Mouse (Mus musculus) limb, embryonic 14.5 days (tissue): ENCODE data around the gene Prkar1a. TPM values are rescaled to one million over a fixed set of nuclear protein-coding genes. Genes with fewer than 3 reads are reported as not detected.

Source experiments
- ATAC-seq: fragments of 200-750 bp; cut with Nextera tagmentation; 2 replicates; pipeline ENCODE4 v1.8.0; 2017; ENCODE audit warnings: low read depth, moderate number of reproducible peaks, moderate TSS enrichment; ENCODE audit not compliant: low FRiP score
- DNase-seq: peaks from one replicate; pipeline ENCODE4 v3.0.0-alpha.2; 2015; ENCODE audit warnings: low spot score
- H3K27ac ChIP-seq: fragments of 300-500 bp; sonication (generic); replicated peaks from 2 replicates; pipeline ENCODE4 v1.5.1; 2014; ENCODE audit warnings: low read depth, mild to moderate bottlenecking, low read length, moderate library complexity, mixed read lengths
- H3K27me3 ChIP-seq: fragments of 300-500 bp; sonication (generic); 2 replicates; pipeline ENCODE4 v1.6.1; 2014; ENCODE audit warnings: low read length, mixed read lengths; ENCODE audit not compliant: control insufficient read depth, insufficient read depth
- H3K36me3 ChIP-seq: fragments of 300-500 bp; sonication (generic); 2 replicates; pipeline ENCODE4 v1.6.1; 2014; ENCODE audit warnings: mild to moderate bottlenecking, low read length, moderate library complexity, mixed read lengths; ENCODE audit not compliant: control insufficient read depth, insufficient read depth
- H3K4me1 ChIP-seq: fragments of 300-500 bp; sonication (generic); 2 replicates; pipeline ENCODE4 v1.6.1; 2014; ENCODE audit warnings: antibody characterized with exemption, low read length, mixed read lengths; ENCODE audit not compliant: control insufficient read depth, insufficient read depth
- H3K4me2 ChIP-seq: fragments of 300-500 bp; sonication (generic); replicated peaks from 2 replicates; pipeline ENCODE4 v1.6.1; 2014; ENCODE audit warnings: low read depth, mild to moderate bottlenecking, low read length, moderate library complexity; ENCODE audit not compliant: severe bottlenecking
- H3K4me3 ChIP-seq: fragments of 300-500 bp; sonication (generic); replicated peaks from 2 replicates; pipeline ENCODE4 v1.5.1; 2014; ENCODE audit warnings: low read length
- H3K9ac ChIP-seq: fragments of 300-500 bp; sonication (generic); 2 replicates; pipeline ENCODE4 v1.6.1; 2014; ENCODE audit warnings: mild to moderate bottlenecking, low read depth, low read length, moderate library complexity; ENCODE audit not compliant: severe bottlenecking
- H3K9me3 ChIP-seq: fragments of 300-500 bp; sonication (generic); 2 replicates; pipeline ENCODE4 v1.6.1; 2016; ENCODE audit warnings: low read length; ENCODE audit not compliant: control insufficient read depth
- POLR2A ChIP-seq: fragments of 200-500 bp; IDR thresholded peaks from 2 replicates; pipeline ENCODE4 v1.8.0; 2012; ENCODE audit warnings: inconsistent platforms, mild to moderate bottlenecking, moderate library complexity, borderline replicate concordance; ENCODE audit not compliant: insufficient read depth, insufficient read length; ENCODE audit errors: extremely low read depth
- WGBS: fragments of 180-500 bp; shearing (Covaris S2); extraction: QIAGEN DNeasy Blood & Tissue Kit; methylation state at CpG from one replicate; pipeline ENCODE4 v1.1.7; 2014; 5-methylcytosine and 5-hydroxymethylcytosine counted together
- polyA plus RNA-seq, 2 experiments: library from polyadenylated mRNA; depleted of rRNA in 1 of 2; stranded (reverse) in 1 of 2; unstranded in 1 of 2; fragments of >200 nt; fragmentation: Nextera tagmentation in 1 of 2; extraction: Ambion mirVana in 1 of 2; gene quantifications; 2 replicates each; pipeline versions ENCODE4 v1.2.1 to v1.2.3; 2012 to 2014

Prkar1a gene
- polyA plus RNA-seq, 2 experiments, result 194 to 359 TPM

DNA sequence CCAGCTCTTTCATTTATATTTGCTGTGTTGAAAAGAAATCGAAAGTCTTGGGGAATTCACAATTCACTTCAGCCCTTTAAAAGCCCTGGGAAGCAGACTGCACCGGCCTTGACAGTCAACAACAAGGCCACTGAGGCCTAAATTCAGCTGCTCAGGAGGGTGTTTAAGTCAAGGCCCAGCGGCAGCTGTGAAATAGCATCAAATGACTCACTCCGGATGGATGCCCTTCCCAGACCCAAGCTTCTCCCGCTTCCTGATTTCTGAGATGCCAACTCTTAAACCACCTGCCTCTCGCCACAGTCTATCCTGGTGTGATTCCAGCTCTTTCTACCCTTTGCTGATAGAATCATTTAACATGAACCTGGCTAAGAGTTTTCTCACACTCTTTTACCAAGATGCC, 28.8 kb upstream of the Prkar1a start:
- H3K36me3 ChIP-seq, result no peaks in the 10 kb centered on the region
- no peak for TF ChIP-seq POLR2A
- no peaks in the 10 kb centered on the region for H3K9me3 ChIP-seq
- no peak overlapping the region for H3K4me2 ChIP-seq
- no peak overlapping the region for H3K27ac ChIP-seq
- ATAC-seq, result no peak
- H3K27me3 ChIP-seq, result no peaks in the 10 kb centered on the region
- H3K4me1 ChIP-seq, result peaks cover 10% of the 10 kb centered on the region; the same call in 1 of the 2 replicates
- H3K9ac ChIP-seq, result no peak overlapping the region
- H3K4me3 ChIP-seq, result no peak overlapping the region
- DNase-seq, result no peak
- WGBS, result 81% methylated on average over 6 of the region's 6 CpGs

DNA sequence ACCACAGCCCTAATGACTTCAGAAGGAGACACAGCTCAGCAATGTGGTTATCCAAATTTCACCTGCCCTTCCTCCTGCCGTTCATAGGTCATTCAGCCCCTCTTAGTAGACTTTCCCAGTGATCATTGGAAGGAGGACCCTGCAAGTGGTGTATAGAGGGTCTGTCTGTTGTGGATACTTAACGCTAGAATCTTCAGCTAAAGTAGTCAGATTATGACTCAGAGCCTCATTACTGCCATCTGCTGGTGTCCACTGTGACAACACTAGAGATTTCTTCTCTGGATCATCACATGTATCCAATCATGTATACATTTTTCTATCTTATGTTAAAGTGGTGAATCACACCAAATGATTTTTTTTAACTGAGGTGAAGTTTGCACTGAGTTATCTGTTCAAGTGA, 28.0 kb upstream of the Prkar1a start:
- TF ChIP-seq POLR2A, result no peak
- peak; percentile 82 for DNase-seq
- Histone ChIP-seq H3K9me3 (no peaks in the 10 kb centered on the region), H3K36me3 (no peaks in the 10 kb centered on the region), H3K9ac (no peak overlapping the region), H3K4me2 (no peak overlapping the region), H3K4me3 (no peak overlapping the region), H3K27me3 (no peaks in the 10 kb centered on the region), H3K27ac (no peak overlapping the region), H3K4me1 (peaks cover 10% of the 10 kb centered on the region; the same call in 1 of the 2 replicates)
- no peak for ATAC-seq
- WGBS, result 16% methylated on average over 2 of the region's 2 CpGs

DNA sequence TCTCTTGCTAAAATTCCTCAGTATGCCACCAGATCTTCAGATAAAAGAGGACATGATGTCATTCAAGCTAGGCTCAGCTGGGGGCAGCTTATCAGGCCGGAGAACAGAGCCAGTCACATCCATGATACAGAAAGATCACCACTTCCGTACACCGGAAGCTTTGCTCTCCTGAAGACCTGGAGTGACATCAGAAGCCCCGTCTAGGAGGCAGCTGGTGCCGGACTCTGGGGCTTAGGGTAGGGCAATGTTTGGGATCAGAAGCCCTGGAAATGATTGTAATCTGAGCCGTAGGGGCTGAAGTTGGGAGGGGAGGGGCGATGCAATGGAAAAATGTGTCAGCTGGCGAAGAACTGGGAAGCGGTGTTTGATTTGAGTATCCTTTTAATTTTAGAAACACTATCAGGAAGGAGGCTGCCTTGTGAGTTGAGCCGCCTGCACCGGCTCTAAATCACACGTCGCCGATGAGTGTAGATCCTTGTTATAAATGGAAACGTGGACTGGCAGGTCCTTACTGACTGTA, 26.6 kb upstream of the Prkar1a start:
- ATAC-seq, result peak; percentile 51; the same call in 1 of the 2 replicates
- 10% methylated on average over 15 of the region's 15 CpGs for WGBS
- no peak for DNase-seq
- Histone ChIP-seq H3K27me3 (no peaks in the 10 kb centered on the region), H3K27ac (no peak overlapping the region), H3K4me1 (peaks cover 10% of the 10 kb centered on the region; the same call in 1 of the 2 replicates), H3K36me3 (no peaks in the 10 kb centered on the region), H3K4me3 (0 out of 2 replicates have a peak overlapping the region, but pooled peaks have one; percentile 5), H3K9me3 (no peaks in the 10 kb centered on the region), H3K4me2 (peak overlapping the region; percentile 38), H3K9ac (0 out of 2 replicates have a peak overlapping the region, but pooled peaks have one; percentile 28)
- TF ChIP-seq POLR2A, result no peak

DNA sequence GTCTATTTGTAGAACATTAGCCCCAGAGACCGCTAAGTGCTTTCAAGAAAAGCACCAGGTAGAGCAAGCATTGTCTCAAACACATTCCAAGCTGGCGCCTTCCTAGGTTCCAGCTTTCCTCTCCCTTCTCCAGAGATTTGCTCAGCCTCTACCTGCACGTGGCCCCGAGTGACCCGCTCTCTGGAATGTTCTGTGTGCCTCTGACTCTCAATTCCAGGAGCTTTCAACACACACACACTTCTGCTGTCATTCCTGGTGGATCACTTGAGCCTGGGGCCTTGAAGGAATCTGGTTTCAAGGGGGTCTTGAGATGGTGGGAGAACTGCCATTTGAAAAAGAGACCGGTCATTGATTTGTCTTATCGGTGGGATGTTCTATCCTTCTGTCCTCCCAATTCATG, 26.0 kb upstream of the Prkar1a start:
- H3K9ac ChIP-seq, result no peak overlapping the region
- no peaks in the 10 kb centered on the region for H3K27me3 ChIP-seq
- no peak for TF ChIP-seq POLR2A
- H3K4me2 ChIP-seq, result no peak overlapping the region
- ATAC-seq, result no peak
- H3K9me3 ChIP-seq, result no peaks in the 10 kb centered on the region
- H3K4me1 ChIP-seq, result peaks cover 10% of the 10 kb centered on the region; the same call in 1 of the 2 replicates
- no peak overlapping the region for H3K4me3 ChIP-seq
- 81% methylated on average over 7 of the region's 7 CpGs for whole genome bisulfite sequencing
- no peak for DNase-seq
- no peaks in the 10 kb centered on the region for H3K36me3 ChIP-seq
- no peak overlapping the region for H3K27ac ChIP-seq

DNA sequence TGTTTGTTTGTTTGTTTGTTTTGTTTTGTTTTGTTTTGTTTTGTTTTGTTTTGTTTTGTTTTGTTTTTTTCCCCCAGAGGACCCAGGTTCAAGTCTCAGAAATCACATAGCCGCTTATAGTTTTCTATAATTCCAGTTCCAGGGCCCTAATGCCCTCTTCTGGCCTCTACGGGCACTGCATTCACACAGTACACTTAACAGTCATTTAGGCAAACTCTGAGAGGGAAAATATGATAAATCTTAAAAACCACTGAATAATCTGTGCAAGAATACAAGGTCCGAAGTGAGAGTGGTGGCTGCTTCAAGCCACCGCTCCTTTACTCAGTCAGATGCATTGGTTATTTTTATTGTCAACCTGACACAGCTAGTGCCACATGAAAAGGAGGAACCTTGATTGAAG, 21.6 kb upstream of the Prkar1a start:
- Histone ChIP-seq H3K36me3 (no peaks in the 10 kb centered on the region), H3K4me2 (no peak overlapping the region), H3K9ac (no peak overlapping the region), H3K4me3 (no peak overlapping the region), H3K27me3 (no peaks in the 10 kb centered on the region), H3K9me3 (no peaks in the 10 kb centered on the region), H3K4me1 (peaks cover 5% of the 10 kb centered on the region; the same call in 1 of the 2 replicates), H3K27ac (no peak overlapping the region)
- ATAC-seq (no peak), DNase-seq (no peak)
- WGBS, result 91% methylated on average over 4 of the region's 4 CpGs
- no peak for TF ChIP-seq POLR2A

DNA sequence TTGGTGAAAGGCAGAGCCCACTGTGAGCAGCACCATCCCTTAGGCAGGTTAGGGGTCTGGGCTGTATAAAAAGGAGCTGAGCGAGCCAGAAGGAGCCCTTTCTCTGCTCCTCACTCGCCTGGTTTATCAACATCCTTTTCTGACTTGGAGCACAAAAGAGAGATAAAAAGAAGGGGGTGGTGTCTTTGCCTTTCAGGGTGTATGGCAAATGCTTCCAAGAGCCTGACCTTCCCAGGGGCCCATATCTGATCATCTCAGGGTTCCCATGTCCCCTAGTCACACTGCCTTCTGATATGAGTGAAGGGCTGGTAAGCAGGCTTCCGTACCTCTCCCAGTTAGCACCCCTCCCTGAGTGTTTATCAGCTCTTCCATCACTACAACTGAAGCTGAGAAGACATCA, 21.1 kb upstream of the Prkar1a start:
- no peak for DNase-seq
- H3K4me1 ChIP-seq, result 0 out of 2 replicates have a peak, but pooled peaks cover 2% of the 10 kb centered on the region
- no peak for TF ChIP-seq POLR2A
- H3K4me3 ChIP-seq, result no peak overlapping the region
- no peaks in the 10 kb centered on the region for H3K27me3 ChIP-seq
- H3K4me2 ChIP-seq, result no peak overlapping the region
- ATAC-seq, result no peak
- no peaks in the 10 kb centered on the region for H3K36me3 ChIP-seq
- H3K9ac ChIP-seq, result no peak overlapping the region
- H3K27ac ChIP-seq, result no peak overlapping the region
- 94% methylated on average over 3 of the region's 3 CpGs for WGBS
- H3K9me3 ChIP-seq, result no peaks in the 10 kb centered on the region
